Mouse (Mus musculus) hindlimb bud, embryonic 11.5 days (tissue): Measurements from ENCODE around the gene Olfr373.
A peak's percentile ranks its signal among the peaks of the same experiment; 100 is the strongest.

Experiments used
- DNase-seq: peaks from one replicate; pipeline ENCODE4 v3.0.0-alpha.2; 2012; ENCODE audit warnings: low read depth, low spot score; ENCODE audit errors: extremely low spot score

Gene Olfr373

DNA sequence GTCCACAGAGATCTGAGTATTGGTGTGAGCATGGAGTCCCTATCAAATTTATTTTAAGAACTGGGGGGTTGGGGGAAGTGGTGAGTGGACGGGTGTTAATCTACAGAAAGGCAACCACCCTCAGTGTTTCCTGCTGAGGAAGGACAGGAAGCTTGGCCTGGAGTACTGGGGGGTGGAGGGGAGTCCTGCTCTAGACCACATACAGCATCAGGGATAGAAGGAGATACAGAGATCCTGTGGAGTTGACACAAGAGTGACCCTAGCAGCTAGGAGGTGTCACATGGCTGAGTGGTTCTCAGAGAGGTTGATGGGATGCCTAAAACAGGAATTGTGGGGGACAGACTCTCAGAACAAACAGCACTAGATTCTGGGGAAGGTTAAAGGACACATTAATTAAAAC is 50.5 kb downstream of the Olfr373 start:
- no peak for DNase-seq

DNA sequence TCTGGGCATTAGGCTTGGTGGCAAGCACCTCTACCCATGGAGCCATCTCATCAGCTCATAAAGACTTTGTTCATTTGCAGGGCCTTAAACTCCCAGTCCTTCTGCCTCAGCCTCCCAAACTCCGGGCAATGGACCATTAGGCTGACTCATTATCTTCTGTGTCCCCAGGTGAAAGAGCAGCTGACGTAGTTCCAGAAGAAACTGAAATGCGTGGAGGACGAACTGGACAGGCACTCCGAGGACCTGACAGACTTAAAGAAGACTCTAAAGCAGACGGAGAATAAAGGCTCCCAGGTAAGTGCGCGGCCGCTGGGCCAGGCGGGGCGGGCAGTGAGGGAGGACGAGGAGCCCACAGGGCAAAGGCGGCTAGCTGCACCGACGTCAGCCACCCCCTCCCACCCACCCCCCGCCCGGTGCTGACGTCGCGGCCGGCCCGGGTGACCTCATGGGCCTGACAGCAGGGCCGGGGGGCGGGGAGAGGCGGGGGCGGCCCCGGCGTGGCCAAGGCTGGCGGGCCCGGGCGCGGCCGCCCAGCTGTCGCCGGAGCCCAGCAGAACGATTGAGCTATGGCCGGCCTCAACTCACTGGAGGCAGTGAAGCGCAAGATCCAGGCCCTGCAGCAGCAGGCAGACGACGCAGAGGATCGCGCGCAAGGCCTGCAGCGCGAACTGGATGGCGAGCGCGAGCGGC is 51.9 kb downstream of the Olfr373 start, which contains the start of gene Tpm4:
Gene Tpm4, plus strand, starts transcription at position 220 of the 690 bp plus-strand sequence.
- no peak for DNase-seq

DNA sequence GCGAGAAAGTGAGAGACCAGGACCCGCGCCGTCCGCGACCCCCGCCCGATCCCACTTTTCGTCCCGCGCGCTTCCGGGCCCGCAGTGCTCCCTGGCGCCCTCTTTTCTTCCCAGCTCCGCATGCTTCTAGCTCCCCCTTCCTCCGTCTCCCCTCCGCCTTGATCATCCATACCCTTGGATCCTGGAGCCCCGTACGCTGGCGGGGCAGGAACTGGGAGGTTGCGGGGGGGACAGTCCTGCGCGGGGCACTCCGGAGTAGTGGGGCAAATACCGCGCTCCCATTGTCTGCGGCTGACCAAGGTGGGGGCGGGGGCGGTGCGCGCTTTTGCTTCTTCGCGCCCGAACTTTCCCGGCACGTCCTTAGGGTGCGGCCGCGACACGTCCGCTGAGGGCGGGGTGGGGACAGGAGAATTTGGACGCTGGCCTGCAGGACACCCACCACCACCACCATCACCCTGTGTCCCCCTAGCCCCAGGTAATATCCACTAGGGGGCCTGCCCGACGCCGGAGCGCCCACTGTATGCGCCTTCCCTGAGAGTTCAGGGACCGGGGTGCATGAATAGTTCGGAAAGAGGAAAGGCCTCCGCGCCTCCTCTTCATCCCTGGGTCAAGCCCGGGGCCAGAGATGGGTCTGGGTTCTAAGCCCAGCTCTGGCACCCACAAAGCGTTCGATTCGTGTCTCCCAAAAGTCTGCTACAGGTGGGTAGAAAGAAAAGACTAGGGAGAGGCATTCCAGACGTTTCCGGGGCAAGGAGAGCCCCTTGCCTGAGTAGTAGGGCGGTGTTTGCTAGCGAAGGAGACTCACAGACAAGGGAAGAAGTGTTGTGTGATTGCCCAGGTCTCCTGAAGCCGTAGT is 52.7 kb downstream of the Olfr373 start:
- no peak for DNase-seq

DNA sequence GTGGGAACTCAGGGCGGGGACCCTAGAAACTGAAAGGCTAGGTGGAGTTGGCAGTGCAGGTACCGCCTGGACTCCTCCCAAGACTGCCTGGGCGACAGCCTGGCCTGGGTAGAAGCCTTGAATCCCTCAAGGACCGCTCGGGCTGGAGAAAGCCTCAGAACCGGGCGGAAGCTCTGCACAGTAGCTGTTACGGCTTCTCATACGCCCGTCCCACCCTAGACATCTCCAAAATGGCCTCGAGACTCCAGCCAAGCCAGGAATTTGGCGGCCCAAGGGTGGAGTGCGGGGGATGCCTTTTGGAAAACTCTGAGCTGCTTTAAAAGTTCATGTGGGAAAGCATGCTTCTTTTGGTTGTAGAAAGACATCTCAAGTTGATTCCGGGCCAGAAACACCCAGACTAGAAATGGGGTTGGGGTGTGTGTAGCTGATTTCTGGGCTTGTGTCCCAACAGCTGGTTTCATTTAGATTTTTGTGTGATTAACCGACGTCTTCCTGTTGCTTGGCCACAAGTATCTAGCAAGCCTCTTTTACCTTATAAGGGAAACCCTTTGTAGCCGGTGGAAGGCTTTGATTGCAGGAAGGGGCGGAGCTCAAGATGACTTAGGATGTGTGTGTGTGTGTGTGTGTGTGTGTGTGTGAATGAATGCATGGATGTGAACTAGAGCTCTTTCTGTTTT is 53.5 kb downstream of the Olfr373 start:
- peak; percentile 71 for DNase-seq

DNA sequence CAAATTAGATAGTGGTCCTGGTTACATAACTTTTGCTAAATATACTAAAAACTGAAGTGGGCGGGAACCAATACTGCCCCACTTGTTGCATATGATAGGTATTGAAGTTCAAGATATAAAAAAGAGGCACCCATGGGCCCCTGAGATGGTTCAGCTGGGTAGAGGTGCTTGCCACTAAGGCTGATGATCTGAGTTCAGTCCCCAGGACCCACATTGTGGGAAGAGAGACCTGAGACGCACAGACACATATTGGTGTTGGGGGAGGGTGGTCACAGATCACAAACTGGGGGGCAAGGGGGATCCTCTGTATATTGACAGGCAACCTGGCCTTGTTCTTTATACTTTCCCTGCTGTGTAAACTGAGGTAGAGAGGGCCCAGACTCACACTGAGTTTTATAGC is 54.5 kb downstream of the Olfr373 start:
- DNase-seq: no peak

DNA sequence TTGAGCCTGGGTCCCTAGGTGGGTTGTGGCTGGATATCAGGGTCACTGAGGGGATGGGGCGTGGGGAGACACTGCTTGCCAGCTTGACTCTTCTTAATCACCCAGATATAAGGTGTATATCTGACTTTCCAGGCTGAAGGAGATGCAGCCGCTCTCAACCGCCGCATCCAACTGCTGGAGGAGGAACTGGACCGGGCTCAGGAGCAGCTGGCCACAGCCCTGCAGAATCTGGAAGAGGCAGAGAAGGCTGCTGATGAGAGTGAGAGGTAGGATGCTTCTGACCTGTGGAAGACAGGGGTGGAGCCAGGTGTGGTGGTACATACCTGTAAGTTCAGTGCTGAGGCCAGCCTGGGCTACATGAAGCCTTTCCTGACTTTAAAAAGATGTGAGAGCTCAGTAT is 55.5 kb downstream of the Olfr373 start:
- DNase-seq: no peak

DNA sequence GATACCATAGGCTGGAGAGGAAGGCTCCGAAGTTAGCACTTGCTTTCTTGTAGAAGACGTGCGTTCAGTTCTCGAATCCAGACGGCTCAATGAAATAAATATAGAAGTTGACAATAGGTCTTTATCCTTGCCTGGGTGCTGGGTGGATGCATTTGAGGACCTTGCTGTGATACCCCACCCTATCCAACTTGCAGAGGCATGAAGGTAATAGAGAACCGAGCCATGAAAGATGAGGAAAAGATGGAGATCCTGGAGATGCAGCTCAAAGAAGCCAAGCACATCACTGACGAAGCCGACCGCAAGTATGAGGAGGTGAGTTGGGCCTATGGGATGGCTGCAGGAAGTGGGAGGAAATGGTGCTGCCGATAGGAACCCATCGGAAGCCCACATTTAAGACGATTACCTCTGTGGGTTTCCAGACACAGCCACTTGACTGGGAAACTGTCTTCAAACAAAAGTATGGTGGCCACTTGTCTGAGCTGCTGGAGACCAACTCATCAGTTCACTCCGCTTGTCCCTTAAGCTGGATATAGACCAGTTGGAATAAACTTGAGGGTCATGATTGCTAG is 60.4 kb downstream of the Olfr373 start:
- no peak for DNase-seq

DNA sequence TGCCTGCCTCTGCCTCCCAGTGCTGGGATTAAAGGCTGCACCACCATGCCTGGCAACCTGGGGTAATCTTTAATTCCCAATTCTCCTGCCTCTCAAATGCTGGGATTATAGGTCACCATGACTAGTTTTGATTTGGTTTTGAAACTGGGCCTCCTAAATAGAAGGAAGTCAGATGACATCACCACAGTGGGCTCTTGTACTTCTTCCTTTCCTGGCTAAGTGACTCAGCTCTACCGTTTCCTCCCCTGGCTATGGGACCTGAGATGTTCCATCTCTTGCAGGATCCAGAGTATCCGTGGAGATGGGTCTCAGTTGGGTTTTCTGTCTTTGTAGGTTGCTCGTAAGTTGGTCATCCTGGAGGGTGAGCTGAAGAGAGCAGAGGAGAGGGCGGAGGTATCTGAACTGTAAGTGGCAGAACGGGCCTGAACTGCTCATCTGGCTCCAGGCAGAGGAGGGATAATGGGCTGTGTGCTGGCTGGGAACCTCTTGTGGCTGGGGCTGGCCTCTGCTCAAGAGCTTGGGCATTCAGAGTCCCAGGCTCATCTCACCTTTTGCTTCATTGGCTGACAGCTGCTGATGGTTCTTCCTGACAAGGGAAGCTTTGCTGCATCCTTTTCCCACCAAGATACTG is 61.5 kb downstream of the Olfr373 start:
- no peak for DNase-seq

DNA sequence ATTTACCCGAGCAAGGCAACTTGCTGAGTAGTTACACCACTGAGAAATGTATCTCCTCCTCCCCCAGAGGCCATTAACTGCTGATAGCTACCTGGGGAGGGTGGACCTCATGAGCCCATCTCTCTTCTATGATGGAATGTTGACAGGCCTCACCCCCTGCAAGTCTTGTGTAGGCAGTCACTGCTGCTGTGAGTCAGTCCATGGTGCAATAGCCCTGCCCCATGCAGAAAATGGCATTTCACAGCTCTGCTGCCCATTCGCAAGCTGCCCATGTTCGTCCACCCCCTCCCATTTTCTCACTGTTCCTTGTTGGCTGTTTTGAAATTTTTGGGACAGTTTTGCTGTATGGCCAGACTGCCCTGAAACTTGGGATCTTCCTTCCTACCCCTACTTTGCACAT is 62.5 kb downstream of the Olfr373 start:
- no peak for DNase-seq

DNA sequence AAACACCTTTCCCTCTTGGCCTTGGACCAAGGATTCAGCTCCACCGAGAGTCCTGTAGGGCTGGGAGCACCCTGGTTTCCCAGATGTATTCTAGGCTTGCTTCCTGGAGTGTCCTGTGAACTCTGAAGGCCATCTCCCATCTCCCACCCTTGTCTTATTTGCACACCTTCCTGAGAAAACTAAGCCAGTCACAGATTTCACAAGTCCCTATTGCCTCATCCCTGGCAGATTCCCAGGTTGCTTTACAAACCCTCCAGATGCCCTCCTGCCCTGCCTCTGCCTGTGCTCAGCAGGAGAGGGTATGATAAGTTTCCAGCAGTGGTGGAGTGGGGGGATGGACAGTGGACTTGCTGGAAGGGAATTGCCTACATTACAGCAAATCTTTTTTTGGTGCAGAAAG is 63.1 kb downstream of the Olfr373 start:
- DNase-seq: no peak

DNA sequence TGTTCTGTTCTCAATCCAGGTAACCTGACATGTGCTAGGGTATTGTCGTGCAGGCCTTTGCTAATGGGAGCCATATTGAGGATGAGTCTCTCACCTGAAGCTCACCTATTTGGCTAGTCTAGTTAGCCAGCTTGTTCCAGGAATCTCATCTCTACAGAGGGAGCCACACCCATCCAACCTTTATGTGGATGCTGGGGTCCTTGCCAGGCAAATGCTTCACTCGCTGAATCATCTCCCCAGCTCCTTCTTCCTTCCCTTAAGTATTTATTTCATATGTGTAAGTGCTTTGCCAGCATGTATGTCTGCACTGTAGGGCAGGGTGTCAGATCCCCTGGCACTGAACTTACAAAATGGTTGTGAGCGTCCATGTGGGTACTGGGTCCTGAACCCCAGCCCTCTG is 63.6 kb downstream of the Olfr373 start:
- DNase-seq: no peak

DNA sequence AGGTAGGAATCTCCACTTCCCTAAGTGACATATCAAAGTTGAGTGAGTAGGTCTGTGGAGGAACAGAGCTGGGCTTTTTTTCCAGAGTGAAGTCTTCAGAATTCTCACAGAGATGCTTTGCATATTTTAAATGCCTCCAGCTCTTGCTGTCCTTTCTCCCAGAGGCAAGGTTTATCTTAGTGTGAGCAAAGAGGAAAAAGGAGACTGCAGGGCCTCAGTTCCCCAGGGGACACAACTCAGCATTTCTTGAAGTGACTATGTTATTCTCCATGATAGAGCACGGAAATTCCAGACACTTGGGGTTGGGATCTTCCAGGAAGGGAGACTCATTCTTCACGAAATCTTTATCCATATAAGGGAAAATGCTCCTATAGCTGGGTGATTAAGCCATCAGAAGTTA is 64.3 kb downstream of the Olfr373 start:
- no peak for DNase-seq

DNA sequence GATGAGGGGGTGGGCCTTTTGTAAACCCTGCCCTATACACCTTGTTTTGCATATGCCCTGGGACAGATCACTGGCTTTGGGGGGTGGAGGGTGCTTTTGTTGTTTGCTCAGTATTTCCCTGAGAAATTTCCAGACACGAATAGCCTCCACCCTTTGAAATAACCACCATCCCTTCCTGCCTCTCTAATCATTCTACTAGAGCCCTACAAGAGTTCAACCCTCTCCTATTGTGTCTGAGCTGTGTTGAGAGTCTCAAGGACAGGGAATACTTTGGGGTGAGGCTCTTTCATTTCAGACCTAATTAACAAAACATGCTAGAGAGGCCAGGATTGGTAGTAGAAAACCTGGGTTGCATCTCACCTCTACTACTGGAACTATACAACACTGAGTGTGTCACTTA is 66.1 kb downstream of the Olfr373 start:
- no peak for DNase-seq

DNA sequence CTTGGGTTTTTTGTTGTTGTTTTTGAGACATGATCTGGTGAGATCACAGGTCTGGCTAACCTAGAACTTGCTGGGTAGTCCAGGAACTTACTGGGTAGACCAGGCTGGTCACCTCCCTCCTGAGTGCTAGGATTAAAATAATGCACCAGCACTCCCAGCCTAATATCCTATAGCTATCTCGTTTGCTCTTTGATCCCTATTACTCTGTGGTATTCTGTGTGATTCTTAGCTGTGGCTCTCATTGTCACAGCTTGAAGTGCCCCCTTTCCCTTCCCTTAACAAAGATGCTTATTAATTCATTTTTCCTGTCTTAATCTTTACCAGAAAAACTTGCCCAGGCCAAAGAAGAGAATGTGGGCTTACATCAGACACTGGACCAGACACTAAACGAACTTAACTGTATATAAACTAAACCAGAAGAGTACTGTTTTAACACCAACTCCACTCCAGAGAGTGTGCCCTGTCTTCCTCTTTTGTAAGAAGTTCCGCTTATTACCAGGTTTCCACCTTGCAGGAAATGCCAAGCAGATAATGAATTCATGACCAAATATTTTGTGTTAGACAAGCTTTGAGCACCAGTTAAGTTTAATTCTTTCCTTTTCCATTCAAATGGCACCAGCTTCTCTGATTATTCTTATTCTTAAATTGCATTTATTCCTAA is 68.6 kb downstream of the Olfr373 start:
- no peak for DNase-seq
